Mouse (Mus musculus) heart, adult 2 months (tissue): ENCODE data around the gene Fam234a.

Experiments
- CTCF ChIP-seq: fragments of 200-600 bp; IDR thresholded peaks from 2 replicates; pipeline ENCODE4 v1.8.1; 2022; ENCODE audit warnings: antibody characterized with exemption, mild to moderate bottlenecking, moderate library complexity
- POLR2A ChIP-seq: fragments of 200-500 bp; IDR thresholded peaks from 2 replicates; pipeline ENCODE4 v1.6.1; 2011; ENCODE audit warnings: mild to moderate bottlenecking, low read depth, low read length, control low read depth; ENCODE audit not compliant: insufficient read depth

DNA sequence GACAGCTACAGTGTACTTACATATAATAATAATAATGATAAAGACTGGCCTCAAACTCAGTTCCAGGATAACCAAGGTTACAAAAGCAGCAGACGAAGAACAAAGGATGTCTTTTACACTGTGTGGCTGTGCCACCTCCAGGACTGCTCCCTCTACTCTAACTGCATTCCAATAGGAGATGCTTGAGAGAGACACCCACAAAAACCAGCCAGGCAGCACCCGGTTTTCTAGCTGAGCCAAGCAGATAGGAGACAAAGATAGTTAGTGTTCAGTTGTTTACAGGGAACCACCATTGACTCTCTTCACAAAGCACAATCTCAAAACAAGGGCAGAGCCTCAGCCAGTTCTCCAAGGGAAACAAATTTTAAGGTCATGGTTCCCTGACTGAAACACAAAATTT is 4.5 kb downstream of the Fam234a start:
- TF ChIP-seq CTCF (no peak), POLR2A (no peak)
